Mouse (Mus musculus): ENCODE measurements at regions not wholly inside any gene's neighbourhood (a gene's known extent, or its start where the extent isn't known, plus 50 kb on each side); places are given as distances from the start of the nearest gene placed in this dataset.

- TF ChIP-seq CTCF (IDR thresholded peaks at IDR 0.05; ENCODE audit: low read depth) (no peak), EP300 (IDR thresholded peaks at IDR 0.05; ENCODE audit: low read depth) (no peak)
Measured at GRCm38 (mm10) chr19:56185756-56186155, 101.2 kb upstream of the Habp2 start.
